Mouse (Mus musculus) colon, adult 2 months (tissue): ENCODE data around the gene Olfr504. TPM values are rescaled to one million over a fixed set of nuclear protein-coding genes. Genes with fewer than 3 reads are reported as not detected.

Experiments
- polyA plus RNA-seq: library from polyadenylated mRNA; depleted of rRNA; stranded (reverse); fragments of >200 nt; gene quantifications from 2 replicates; pipeline ENCODE4 v1.2.3, GENCODE M21; 2012; rRNA removed

Gene Olfr504
- polyA plus RNA-seq = not detected in 2 replicates

GRCm38 (mm10) chr7:108565693-108566092 is at the start of gene Olfr504:
Gene Olfr504 (minus strand): TSS chr7:108565793.

DNA sequence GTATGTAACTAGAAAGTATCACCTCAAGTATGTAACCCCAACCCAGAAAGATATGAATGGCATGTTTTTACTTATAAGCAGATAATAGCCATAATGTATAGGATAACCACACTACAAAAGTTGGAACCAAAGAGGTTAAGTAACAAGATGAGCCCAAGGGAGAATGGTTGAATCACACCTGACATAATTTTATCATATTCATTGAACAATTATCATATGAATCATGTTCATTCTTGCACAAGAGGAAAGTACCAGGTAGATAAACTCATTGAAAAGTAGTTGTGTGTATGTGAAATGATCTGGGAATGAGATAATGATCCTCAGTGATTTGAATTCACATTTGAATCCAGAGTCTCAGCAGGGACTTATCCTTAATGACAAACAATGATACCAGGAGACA is 44.9 kb upstream of the Olfr504 start, which contains the start of gene Olfr506:
Gene Olfr506 (plus strand): TSS at position 301 of the 400 bp plus-strand sequence.

DNA sequence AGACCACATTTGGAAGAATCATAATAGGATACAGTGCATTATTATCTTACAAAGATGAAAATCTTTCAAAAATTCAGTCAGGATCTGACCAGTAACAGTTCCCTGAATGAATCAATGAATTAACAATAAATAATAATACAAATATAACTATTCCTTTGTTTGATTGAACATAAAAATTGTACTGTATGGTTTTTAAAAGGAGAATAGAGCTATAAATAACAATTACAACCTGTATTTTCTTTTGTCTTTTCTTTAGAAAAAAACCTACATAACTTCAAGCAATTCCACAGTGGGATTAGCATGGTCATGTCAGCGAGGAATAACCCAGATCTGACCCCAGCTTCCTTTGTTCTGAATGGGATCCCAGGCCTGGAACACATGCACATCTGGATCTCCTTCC is 21.4 kb downstream of the Olfr504 start, which contains the start of gene Olfr503:
Gene Olfr503 (plus strand): TSS at position 301 of the 400 bp plus-strand sequence.

GRCm38 (mm10) chr7:108524965-108525364 is 40.6 kb downstream of the Olfr504 start, which contains the start of gene Olfr502:
Gene Olfr502 (minus strand): TSS chr7:108525065.

Other genes with a start within 250 kb of the Olfr504 start
- gene Olfr492, start 242.1 kb downstream of the Olfr504 start, polyA plus RNA-seq = not detected in 2 replicates
- not detected in 2 replicates for gene Olfr493, start 218.8 kb downstream of the Olfr504 start, polyA plus RNA-seq
- not detected in 2 replicates for gene Olfr494, start 200.5 kb downstream of the Olfr504 start, polyA plus RNA-seq
- gene Olfr495, start 172.6 kb downstream of the Olfr504 start, polyA plus RNA-seq = not detected in 2 replicates
- not detected in 2 replicates for gene Olfr497, start 145.4 kb downstream of the Olfr504 start, polyA plus RNA-seq
- not detected in 2 replicates for gene Olfr498, start 100.5 kb downstream of the Olfr504 start, polyA plus RNA-seq
- not detected in 2 replicates for gene Olfr502, start 40.7 kb downstream of the Olfr504 start, polyA plus RNA-seq
- gene Olfr503, start 21.3 kb downstream of the Olfr504 start, polyA plus RNA-seq = not detected in 2 replicates
- gene Olfr506, start 45.0 kb upstream of the Olfr504 start, polyA plus RNA-seq = not detected in 2 replicates
- gene Olfr507, start 56.0 kb upstream of the Olfr504 start, polyA plus RNA-seq = not detected in 2 replicates
- gene Olfr508, start 64.2 kb upstream of the Olfr504 start, polyA plus RNA-seq = not detected in 2 replicates
- not detected in 2 replicates for gene Olfr509, start 86.1 kb upstream of the Olfr504 start, polyA plus RNA-seq
- gene Olfr510, start 100.6 kb upstream of the Olfr504 start, polyA plus RNA-seq = not detected in 2 replicates
- not detected in 2 replicates for gene Olfr512, start 147.5 kb upstream of the Olfr504 start, polyA plus RNA-seq
- gene Olfr513, start 185.2 kb upstream of the Olfr504 start, polyA plus RNA-seq = not detected in 2 replicates